Mouse (Mus musculus): ENCODE results near the gene Tnfaip1.
A peak's percentile ranks its signal among the peaks of the same experiment; 100 is the strongest.
"Not testable (repeated sequence)": the region's sequence is repeated elsewhere in the genome, so short reads cannot be mapped to it uniquely, and the experiment has no call there.

The Tnfaip1 gene

GRCm38 (mm10) chr11:78536080-78536689 is at the start of gene Tnfaip1, which contains the start of gene Ift20:
Tnfaip1 (minus strand) TSS chr11:78536332.
Ift20 (plus strand) TSS chr11:78536361.
- peak; percentile 96 for DNase-seq

DNA sequence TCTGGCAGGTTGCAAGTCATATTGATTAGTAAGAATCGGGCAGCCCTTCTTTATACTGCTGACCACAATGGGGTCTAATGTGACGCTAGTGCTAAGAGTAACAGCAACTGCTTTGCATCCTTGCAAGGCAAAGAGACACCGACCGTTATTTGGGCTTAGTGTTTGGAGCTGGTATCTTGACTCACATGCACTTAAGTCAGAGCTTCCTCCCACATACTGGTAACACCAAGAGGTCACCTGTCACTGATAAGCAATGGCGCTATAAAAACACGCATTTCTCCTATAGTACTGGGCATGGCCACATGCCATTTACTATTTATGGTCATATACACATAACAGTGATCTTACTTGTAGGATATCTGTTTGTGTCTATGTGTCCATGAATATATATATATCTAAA is 46.7 kb upstream of the Tnfaip1 start:
- DNase-seq, result no peak

- DNase-seq, result no peak
These were observed 38.8 kb upstream of the Tnfaip1 start for GRCm38 (mm10) chr11:78574975-78575374.

DNA sequence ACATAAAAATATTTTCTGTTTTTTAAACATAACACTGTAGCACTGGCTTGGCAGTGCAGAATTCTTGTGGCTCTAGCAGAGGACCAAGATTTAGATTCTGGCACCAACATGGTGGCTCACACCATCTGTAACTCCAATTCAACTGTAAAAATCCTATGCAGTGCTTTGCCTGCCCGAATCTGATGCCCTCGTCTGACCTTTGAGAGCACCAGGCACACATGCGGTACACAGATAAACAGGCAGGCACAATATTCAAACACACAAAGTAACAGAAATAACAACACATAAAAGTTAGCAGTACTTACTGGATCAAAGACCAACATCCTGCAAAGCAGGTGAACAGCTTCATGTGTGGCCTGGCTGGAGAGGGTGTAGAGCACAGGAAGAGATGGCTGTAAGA is 38.4 kb upstream of the Tnfaip1 start:
- DNase-seq, result no peak

- DNase-seq, result not testable (repeated sequence)
These were observed 37.9 kb upstream of the Tnfaip1 start for GRCm38 (mm10) chr11:78574031-78574430.

DNA sequence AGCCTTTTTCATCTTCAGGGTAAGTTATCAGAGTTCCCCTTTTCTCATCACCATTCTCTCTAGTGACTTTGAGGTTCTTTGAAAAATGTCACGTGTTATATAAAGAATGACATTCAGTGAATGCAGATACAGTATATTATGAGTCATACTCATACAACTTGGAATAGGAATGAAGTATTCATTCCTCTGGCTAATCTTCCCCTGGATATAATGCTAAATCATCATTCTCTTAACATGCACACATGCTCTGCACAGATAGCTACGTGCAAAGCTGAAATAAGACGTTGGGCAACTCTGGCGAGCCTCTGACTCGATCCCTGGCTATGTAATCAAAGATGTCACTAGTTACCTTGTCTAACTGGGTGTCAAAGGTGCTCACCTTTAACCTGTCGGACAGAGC is 35.7 kb upstream of the Tnfaip1 start:
- no peak for DNase-seq

- no peak for DNase-seq
These were observed 35.3 kb upstream of the Tnfaip1 start for GRCm38 (mm10) chr11:78571441-78571840.

- DNase-seq, result no peak
These were observed 33.7 kb upstream of the Tnfaip1 start for GRCm38 (mm10) chr11:78569806-78570205.

- DNase-seq, result no peak
These were observed 32.7 kb upstream of the Tnfaip1 start for GRCm38 (mm10) chr11:78568827-78569226.

DNA sequence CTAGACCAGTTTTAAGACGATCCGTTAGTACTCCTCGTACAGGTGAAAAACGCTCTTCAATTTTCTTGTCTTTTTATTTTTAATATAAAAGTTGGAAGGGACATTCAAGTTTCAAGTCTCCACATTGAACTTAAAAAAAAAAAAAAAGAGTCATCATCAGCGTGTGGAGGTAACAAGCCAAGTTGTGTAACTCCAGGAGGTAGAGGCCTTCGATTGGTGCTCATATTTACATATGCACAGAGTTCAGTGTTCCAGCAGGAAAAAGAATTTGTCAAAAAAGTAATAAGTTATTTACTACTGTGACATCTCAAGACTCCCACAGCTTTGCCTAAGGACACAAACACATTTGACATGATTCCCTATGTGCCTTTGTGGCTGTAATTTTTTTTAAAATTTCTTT is 31.5 kb upstream of the Tnfaip1 start:
- no peak for DNase-seq

DNA sequence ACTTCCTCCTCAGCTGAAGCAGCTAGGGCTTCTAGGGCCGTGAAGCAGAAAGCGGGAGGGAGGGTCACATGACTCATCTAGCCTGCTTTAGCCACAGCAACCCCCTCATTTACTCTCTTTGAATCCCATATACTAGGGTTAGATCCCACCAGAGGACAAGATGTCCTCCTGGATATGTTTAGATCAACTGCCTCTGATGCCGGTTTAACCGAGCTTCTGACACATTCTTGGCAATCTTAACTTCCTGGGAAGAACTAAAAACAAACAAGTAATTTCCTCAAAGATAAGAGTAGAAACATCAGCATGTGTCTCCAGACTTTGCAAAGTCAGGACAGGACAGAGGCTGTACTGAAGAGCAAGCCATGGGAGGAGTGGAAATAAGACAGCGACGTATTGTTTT is 30.6 kb upstream of the Tnfaip1 start:
- DNase-seq, result peak; percentile 51

DNA sequence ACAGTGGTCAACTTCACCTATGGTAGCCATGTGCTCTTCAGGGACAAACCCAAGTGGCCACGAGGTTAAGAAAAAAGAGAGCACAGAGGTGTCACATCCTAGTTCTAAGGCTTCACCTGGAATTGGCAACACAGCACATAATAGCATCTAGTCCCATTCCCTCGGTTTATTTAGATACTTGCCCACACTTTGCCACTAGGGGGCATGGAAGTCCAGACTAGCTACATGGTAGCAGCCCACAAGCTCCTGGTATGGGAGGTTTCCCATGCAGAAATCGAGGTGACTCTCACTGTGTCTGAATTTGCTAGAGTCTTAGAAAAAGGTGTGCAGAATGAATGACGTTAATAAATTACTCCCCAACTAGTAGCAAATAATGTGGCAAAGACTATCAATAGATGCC is 24.3 kb upstream of the Tnfaip1 start:
- peak; percentile 89 for DNase-seq

GRCm38 (mm10) chr11:78557241-78557640 is 21.1 kb upstream of the Tnfaip1 start:
- DNase-seq, result no peak

GRCm38 (mm10) chr11:78556070-78556469 is 19.9 kb upstream of the Tnfaip1 start:
- no peak for DNase-seq

GRCm38 (mm10) chr11:78555623-78556022 is 19.5 kb upstream of the Tnfaip1 start:
- DNase-seq, result no peak

GRCm38 (mm10) chr11:78551059-78551398 is 14.9 kb upstream of the Tnfaip1 start:
- no peak for DNase-seq

DNA sequence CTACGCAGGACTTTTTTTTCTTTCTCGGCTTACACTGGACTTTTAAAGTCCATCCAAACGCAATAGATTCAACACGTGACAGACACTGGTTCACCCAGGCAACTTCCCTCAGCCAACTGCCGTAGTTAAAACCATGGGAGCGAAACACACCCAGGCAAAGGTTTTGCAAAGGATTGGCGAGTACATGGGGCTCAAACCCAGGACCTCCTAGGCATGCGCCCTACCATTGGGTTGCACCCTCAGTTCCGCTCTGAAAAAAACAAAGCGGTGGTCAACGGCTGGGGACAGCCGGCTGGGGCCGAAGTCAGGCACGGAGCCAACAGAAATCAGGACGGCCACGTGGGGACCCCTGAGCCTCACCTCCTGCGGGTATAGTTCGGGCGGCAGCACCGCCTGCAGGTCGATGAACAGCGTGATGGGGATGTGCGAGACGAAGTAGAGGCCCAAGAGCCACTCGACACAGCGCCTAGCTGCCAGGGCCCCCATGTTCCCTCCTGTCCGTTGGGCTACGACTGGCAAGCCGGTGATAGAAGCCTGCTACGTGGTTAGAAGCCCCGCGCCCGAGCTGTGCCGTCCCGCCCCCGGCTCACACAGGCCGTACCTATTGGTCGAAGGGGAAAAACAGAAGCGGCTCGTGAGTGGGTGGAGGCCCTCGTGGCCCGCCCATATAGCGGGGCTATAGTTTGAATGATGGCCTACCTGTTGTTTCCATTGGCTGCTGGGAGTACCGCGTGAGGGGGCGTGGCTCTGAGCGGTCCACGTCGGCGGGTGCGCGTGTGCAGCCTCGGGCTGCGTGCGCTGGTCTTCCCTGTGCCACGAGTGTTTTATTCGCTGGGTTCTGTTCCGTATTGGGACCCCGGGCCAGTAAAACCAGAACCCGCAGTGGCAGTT is 14.3 kb upstream of the Tnfaip1 start, which contains the start of gene Tmem97:
Gene Tmem97 (minus strand): TSS at position 610 of the 891 bp plus-strand sequence.
- peak; percentile 95 for DNase-seq

- DNase-seq, result no peak
These were observed 13.4 kb upstream of the Tnfaip1 start for GRCm38 (mm10) chr11:78549491-78549987.

DNA sequence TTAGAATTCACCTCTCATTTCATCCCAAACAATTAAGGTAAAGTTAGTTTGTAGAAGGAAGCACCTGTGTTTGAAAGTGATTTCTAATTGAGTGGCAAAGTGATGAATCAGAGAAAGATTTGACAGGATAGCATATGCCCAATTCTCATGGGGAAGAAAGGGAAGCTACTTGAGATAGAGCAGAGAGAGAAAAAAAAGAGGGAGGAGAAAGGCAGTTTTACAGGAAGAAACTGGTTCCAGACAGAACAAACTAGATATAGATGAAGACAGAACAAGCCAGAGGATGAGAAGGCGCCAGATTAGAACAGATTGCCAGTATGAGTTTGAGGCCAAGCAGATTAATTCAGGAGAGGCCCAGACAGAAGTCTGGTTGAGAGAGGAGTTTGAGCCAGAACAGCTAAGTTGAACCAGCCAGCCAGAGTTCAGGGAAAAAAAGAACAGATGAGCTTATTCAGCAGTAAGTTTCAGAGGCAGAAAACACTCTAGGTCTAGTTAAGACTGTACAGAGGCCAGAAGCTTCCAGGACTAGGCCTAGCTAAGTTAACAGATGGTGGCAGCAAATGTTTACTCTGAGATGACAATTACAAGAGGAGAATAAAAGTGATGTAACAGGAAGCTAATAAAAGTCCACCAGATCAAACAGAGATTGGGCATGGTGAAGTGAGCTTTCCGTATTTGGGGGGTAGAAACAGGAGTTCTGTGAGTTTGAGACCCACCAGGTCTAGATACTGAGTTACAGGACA is 11.8 kb upstream of the Tnfaip1 start:
- DNase-seq, result no peak

DNA sequence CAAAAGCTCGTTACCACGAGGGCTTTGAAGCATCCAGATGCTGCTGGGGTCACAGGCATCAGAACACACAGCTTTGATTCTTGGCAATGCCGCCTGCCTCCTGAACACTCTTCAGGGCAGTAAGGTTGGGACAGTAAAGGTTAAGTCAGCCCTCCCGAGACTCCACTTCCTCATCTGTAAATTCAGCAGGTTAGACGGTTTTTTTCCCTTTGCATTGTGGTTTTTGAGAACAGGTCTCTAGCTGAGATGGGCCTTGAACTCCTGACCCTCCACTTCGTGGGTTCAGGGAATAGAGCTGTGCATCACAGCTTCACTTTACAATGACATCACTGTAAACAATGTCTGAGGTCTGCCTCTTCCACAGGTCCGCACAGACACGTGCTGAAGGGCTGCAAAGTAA is 9.0 kb upstream of the Tnfaip1 start:
- DNase-seq, result no peak

DNA sequence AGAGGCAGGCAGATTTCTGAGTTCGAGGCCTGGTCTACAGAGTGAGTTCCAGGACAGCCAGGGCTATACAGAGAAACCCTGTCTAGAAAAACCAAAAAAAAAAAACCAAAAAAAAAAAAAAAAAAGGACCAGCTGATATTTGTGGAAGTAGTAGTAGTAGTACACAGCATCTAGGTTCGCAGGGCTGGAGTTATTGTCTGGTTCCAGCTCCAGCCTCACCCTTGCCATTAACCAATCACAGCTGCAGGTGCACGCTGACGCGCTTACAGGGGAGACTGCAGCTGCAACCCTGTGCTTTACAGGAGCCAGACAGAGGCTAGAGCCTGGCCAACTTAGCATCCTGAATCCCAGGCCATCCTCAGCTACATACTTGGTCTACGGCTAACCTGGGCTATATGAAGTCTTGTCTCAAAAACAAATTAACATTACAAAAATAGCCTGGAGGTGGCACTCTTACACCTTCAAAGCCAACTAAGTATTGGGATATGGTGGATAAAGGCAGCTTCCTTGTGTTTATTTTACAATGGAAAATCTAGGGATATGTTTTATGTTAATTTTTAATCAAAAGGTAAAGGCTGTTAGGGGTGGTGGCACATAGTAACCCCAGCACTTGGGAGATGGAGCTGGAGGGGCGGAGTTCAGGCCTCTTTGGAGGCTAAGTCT is 8.4 kb upstream of the Tnfaip1 start:
- no peak for DNase-seq

- DNase-seq, result peak; percentile 51
These were observed 4.2 kb upstream of the Tnfaip1 start for GRCm38 (mm10) chr11:78540358-78540757.

DNA sequence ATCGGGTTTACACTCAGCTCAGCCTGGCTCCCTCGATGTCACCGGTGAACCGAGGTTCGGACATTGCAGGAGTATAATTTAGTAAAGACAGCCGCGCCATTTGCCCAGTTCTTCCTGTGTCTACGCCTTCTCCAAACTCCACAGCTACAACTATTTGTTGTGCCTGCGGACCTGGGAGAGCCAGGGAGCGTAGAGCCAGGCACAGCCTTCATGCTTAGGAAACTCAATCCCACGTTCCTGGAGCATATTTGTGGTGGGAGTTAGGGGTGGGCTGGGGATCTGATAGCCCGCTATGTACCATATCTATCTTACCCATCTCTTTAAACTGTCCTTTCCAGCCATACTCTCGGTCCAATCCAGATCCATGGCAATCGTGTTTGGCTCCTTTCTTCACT is 555 bp upstream of the Tnfaip1 start:
- DNase-seq, result no peak
